Mouse (Mus musculus): ENCODE measurements around the gene Ercc1.

Ercc1 gene

DNA sequence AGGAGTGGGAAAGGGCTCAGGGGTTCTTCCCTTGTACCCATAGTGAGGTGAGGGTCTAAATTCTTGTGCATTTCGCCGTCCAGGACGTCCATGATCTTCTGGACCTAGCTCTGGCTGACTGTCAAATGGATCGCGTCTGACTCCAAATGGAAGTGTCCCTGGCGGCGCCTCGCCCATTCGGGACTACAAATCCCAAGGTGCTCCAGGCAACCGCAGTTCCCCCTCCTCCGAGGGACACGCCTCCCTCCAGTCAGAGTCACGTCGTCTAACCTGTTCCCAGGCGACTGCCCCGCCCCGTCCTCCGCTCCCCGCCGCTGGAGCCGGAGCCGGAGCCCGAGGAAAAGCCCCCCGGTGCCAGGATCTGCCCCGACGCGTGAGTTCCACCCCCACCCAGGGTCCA, 16.4 kb downstream of the Ercc1 start:
- in situ Hi-C loops (cut with MboI; ENCODE audit: low sequenced_read_pairs), result no loop called here

GRCm38 (mm10) chr7:19361720-19362119, 17.1 kb downstream of the Ercc1 start:
- in situ Hi-C loops (cut with MboI; ENCODE audit: low sequenced_read_pairs), result no loop called here

DNA sequence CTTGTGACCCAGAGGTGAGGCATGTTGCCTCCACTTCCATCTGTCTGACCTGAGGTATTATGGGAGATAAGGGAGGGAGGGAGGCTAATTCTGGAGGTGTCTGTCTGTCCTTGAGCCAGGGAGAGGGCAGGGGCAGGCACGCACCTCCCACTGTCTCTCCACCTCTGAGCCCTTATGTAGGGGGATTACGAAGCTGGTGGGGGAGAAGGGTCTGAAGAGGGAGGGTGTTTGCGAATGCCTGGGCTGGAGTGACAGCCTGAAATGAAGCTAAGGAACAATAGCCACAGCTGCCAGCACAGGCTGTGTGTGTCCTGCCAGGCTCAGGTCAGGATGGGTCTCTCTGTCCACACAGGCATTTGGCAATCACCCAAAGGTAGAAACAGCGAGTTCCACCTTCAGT, 17.7 kb downstream of the Ercc1 start:
- in situ Hi-C loops (cut with MboI; ENCODE audit: low sequenced_read_pairs), result no loop called here

GRCm38 (mm10) chr7:19363881-19364280, 19.3 kb downstream of the Ercc1 start:
- in situ Hi-C loops (cut with MboI; ENCODE audit: low sequenced_read_pairs), result no loop called here

DNA sequence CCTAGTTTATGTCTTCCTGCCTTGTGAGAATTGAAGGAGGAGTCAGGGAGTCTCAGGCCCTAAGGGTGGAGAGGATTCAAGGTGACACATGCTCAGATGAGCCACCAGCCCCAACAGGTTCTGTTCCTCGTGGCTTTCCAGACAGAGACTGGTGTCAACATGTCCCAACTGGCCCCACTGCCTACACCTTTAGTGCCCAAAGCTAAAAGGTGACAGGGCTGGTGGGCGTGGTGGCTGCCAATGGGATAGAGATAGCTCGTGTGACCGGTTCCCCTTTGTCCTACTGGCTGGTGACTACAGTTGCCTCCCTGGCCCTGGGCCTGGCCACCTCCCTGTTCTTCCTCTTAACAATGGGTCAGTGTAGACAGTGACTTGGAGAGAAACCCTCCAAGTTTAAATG, 20.8 kb downstream of the Ercc1 start:
- in situ Hi-C loops (cut with MboI; ENCODE audit: low sequenced_read_pairs), result no loop called here

GRCm38 (mm10) chr7:19368380-19368779, 23.8 kb downstream of the Ercc1 start:
- in situ Hi-C loops (cut with MboI; ENCODE audit: low sequenced_read_pairs), result no loop called here

DNA sequence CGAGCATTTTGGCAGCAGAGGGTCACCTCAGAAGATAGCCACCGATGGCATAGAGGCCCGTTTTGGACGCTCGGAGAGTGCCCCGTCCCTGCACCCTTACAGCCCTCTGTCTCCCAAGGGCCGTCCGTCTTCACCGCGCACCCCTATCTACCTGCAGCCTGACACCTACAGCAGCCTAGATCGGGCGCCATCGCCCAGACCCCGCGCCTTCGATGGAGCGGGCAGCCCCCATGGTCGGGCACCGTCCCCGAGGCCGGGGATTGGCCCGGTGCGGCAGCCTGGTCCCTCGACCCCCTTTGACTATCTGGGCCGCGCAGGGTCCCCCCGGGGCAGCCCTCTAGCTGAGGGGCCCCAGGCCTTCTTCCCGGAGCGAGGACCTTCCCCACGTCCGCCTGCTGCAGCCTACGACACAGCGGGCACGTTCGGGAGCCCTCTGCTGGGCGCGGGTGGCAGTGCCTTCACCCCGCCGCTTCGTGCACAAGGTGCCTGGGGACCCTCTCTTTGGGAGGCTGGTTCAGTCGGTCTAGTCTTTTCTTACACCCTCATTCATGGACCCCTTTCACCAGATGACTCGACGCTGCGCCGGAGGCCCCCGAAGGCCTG, 25.3 kb downstream of the Ercc1 start:
- in situ Hi-C loops (cut with MboI; ENCODE audit: low sequenced_read_pairs), result no loop called here

DNA sequence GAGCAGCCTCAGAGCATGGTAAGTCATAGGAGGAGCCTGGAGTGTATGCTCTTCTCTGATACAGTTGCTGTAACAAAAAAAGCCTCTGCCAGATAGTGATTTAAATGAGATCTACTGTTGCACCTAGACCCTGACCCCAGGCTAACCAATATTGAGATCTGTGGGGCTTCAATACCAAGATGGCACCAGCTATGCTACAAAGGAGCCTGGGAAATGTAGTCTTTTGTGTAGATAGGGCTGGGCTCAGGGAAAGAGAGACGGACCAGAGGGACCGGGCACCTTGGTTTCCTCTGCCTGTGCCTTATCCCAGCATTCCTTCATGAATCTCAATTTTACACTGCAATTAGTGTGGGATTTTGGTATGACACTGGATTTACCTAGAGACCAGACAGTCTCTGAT, 28.8 kb downstream of the Ercc1 start:
- in situ Hi-C loops (cut with MboI; ENCODE audit: low sequenced_read_pairs), result no loop called here

DNA sequence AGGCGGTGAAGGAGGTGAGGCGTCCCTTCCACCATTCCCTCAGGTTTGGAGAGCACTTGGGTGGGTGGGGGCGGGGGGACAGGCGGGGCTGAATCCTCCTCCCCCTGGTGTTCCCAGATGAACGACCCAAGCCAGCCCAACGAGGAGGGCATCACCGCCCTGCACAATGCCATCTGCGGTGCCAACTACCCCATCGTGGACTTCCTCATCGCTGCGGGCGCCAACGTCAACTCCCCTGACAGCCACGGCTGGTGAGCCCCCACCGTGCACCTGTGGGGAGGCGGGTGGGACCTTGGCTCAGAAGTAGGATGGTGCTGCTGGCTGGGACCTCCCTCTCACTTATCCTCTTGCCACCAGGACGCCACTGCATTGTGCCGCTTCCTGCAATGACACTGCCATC, 30.8 kb downstream of the Ercc1 start:
- in situ Hi-C loops (cut with MboI; ENCODE audit: low sequenced_read_pairs), result no loop called here

- in situ Hi-C loops (cut with MboI; ENCODE audit: low sequenced_read_pairs), result no loop called here
These were observed 31.4 kb downstream of the Ercc1 start for GRCm38 (mm10) chr7:19376019-19376418.

GRCm38 (mm10) chr7:19378049-19378448, 33.5 kb downstream of the Ercc1 start:
- in situ Hi-C loops (cut with MboI; ENCODE audit: low sequenced_read_pairs), result no loop called here

- in situ Hi-C loops (cut with MboI; ENCODE audit: low sequenced_read_pairs), result no loop called here
These were observed 37.0 kb downstream of the Ercc1 start, which contains the start of gene Ercc2 for GRCm38 (mm10) chr7:19381377-19382165. Gene Ercc2 (plus strand): TSS chr7:19382010.

DNA sequence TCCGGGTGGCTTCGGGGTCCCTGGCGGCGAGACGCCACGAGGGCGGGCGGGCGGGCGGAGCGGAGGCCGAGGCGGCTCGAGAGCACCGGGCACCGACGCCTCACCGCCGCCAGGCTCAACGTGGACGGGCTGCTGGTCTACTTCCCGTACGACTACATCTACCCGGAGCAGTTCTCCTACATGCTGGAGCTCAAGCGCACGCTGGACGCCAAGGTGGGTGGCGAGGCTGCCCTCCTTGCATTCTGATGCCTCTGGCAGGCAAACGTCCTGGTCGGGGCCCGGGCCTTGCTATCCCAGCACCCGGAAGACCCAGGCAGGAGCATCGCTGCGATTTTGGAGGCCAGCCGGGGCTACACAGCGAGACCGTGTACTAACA, 37.6 kb downstream of the Ercc1 start:
- in situ Hi-C loops (cut with MboI; ENCODE audit: low sequenced_read_pairs), result no loop called here

GRCm38 (mm10) chr7:19383708-19384107, 39.1 kb downstream of the Ercc1 start:
- in situ Hi-C loops (cut with MboI; ENCODE audit: low sequenced_read_pairs), result no loop called here

GRCm38 (mm10) chr7:19388699-19389413, 44.3 kb downstream of the Ercc1 start:
- in situ Hi-C loops (cut with MboI; ENCODE audit: low sequenced_read_pairs), result no loop called here

- in situ Hi-C loops (cut with MboI; ENCODE audit: low sequenced_read_pairs), result no loop called here
These were observed 49.9 kb downstream of the Ercc1 start for GRCm38 (mm10) chr7:19394484-19394883.

- in situ Hi-C loops (cut with MboI; ENCODE audit: low sequenced_read_pairs), result no loop called here
These were observed 55.1 kb downstream of the Ercc1 start for GRCm38 (mm10) chr7:19399496-19400280.

DNA sequence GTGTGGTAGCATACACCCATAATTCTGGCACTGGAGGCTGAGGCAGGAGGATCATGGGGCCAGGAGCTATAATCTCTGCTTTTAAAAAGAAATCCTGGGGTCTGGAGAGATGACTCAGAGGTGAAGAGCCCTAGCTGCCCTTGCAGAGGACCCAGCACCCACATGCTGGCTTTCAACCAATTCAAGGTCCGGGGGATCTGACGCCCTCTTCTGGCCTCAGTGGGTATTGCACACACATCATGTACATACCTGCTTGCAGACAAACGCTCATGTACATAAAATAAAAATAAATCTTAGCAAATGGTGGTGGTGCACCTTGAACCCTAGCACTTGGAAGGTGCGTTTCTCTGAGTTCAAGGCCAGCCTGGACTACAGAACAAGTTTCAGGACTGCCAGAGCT, 56.4 kb downstream of the Ercc1 start:
- in situ Hi-C loops (cut with MboI; ENCODE audit: low sequenced_read_pairs), result no loop called here

GRCm38 (mm10) chr7:19402535-19403112, 58.0 kb downstream of the Ercc1 start:
- in situ Hi-C loops (cut with MboI; ENCODE audit: low sequenced_read_pairs), result no loop called here

DNA sequence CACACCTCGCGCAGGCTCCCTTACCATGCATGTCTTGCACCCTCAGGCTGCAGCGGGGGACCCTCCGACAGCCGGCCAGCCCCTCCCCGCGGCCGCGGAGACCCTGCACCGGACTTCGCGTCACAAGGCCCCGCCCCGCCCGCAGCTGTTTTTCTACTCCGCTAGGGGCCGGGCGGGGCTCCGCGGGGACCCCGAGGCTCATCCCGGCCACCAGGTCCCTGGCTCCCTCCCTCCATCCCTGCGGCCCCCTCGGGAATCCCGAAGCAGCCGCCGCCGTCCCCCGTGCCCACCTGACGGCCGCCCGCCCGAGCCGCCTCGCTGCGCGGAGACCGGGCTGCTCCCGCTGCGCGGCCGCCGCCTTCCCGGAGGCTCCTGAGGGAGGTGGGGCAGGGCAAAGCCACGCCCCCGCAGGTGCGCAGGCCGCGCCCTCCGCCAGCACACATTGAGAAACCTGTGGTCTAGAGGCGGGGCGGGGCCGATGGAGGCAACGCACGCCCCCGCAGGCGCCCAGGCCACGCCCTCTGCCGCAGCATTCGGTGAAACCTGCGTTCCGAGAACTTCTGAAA, 59.2 kb downstream of the Ercc1 start, which contains the start of gene Klc3:
TSS of gene Klc3 (minus strand) at position 374 of the 566 bp plus-strand sequence.
- in situ Hi-C loops (cut with MboI; ENCODE audit: low sequenced_read_pairs), result no loop called here

Data from CH12F3 (cell line).